Mouse (Mus musculus) yolk sac, embryonic 10.5 days (tissue): ENCODE data around the gene Atp6ap1l.

Source experiments
- DNase-seq: peaks from one replicate; pipeline ENCODE4 v3.0.0-alpha.2; 2017; ENCODE audit warnings: low spot score

Gene Atp6ap1l

DNA sequence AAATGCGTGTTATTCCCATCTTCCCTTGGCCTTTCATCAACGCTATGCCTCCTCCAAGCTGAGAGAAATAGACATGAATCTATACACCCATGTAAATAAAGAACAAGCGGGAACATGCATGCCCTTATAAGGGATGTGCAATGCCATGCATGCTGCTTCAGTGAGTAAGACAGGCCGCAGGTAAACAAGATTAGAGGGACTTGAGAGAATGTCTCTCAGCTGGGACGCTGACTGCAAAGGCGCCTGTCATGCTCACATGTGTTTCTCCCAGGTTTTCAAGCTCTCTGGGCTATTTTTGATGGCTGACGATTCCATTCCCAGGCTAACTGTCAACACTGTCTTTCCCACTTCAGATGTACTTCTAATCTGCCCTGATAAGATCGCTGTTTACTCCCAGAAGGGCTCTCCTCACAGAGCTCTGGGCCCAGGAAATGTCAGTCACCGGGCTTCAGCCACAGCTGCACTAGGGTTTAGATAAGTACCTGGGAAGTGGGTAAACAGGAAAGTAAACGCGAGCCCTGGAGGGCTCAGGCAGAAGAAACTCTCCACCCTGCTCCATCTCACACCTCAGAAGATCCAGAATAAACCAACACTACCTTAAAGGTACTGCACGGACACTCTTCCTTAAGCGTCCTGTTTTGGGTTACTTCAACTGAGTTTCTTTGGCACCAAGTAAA is 19.2 kb downstream of the Atp6ap1l start:
- DNase-seq, result peak; percentile 36

DNA sequence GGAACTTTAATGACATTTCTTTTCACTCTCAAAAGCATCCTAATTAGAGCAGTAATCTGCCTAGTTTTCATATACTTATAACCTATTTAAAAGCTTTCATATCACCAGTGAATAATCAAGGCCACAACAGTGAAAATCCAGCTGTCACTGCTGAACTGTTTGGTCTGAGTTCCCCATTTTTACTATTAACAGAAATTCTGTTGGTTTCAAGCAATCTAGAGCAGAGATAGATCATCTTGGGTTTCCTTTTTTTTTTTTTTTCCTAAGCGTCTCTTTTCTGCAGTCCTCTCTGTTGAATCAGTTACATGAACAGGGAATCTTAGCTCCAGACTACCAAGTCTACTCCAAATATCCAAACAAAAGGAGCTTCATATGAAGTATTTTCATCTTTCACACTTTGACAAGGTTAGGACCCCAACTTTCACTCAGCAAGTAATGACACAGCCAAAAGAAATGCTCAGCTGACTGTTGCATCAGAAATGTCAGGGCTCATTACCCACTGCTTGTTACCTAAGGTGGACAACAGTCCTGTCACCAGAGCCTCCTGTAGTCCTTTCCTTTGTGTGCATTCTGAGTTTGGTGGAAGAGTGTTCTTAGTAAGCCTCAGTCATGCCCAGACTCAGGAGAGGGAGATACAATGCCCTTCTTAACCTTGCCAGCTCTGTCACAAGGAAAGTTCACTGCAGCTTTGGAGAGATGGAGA is 23.3 kb downstream of the Atp6ap1l start:
- DNase-seq, result no peak

DNA sequence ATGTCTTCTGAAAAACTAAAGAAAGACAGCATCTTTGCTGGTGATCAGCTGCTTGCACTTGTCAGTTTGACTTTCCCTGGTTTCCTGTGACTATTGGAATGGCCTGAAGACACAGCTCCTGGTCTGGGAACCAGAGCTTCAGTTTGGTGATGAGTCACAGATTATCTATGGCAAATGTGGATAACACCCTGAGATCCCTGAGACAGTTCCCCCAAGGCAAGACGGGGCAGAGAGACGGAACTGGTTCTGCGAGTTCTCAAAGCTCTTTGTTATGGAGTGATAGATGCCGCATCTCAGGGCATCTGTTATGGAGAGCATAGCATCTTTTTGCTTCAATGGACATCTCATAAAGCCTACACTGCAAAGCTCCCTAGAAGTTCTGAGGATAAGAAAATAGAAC is 33.6 kb downstream of the Atp6ap1l start:
- DNase-seq, result no peak

DNA sequence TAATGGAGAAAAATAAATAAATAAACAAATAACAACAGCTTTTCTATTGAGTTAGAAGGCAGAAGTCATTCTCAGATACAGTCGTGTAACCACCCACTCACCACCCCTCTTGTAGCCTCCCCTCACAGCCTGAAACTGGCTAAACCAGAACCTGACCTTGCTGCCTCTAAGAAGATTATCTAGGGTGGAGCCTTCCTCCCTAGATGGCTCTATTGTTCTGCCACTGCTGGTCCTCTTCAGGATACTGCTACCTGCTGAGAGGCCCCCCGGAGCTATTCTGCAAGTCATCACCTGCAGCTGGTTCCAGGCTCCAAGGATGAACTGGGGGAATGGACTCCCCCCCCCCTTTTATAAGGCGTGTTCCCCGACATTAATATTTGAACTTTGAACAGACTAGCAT is 36.0 kb downstream of the Atp6ap1l start:
- no peak for DNase-seq

DNA sequence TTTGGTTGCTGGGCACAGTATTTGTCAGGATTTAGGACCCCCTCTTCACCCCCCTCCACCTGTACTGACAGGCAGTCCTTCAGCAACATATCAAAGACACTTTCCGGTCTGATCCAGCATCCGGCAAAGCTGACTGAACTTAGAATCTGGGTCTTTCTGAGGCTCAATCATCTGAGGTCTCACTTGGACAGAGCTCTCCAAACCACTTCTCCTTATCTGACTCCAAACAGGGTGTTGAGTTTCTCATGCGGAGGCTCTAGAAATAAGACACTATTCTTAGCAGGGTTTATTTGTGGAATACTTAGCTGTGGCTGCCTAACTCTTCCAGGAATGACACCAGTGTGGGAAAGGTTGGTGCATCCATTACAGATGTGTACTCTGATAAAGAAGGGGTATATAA is 43.0 kb downstream of the Atp6ap1l start:
- DNase-seq, result no peak

DNA sequence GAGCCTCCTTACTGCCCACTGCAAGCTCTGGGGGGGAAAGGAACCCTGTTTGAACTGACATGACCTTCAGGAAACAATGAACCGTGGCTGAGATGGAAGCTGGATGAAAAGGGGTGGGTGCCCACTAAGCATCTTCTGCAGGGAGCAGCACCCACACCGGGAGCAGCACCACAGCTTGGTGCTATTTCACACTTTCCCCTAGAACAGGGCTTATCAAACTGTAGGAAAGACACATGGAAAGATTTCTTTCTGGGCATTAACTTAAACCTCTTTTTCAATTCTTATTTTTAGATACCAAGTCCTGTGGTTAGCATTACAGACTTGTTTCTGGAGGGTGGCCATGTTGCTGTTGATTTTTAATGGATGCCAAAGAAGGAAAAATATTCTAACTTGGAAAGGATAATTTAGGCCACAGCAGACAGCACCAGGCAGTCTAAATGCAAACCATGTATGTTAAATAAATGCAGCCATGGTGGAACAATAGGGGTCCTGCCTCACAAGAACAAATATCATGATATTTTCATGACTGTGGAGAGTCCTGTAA is 44.2 kb downstream of the Atp6ap1l start:
- DNase-seq, result no peak

DNA sequence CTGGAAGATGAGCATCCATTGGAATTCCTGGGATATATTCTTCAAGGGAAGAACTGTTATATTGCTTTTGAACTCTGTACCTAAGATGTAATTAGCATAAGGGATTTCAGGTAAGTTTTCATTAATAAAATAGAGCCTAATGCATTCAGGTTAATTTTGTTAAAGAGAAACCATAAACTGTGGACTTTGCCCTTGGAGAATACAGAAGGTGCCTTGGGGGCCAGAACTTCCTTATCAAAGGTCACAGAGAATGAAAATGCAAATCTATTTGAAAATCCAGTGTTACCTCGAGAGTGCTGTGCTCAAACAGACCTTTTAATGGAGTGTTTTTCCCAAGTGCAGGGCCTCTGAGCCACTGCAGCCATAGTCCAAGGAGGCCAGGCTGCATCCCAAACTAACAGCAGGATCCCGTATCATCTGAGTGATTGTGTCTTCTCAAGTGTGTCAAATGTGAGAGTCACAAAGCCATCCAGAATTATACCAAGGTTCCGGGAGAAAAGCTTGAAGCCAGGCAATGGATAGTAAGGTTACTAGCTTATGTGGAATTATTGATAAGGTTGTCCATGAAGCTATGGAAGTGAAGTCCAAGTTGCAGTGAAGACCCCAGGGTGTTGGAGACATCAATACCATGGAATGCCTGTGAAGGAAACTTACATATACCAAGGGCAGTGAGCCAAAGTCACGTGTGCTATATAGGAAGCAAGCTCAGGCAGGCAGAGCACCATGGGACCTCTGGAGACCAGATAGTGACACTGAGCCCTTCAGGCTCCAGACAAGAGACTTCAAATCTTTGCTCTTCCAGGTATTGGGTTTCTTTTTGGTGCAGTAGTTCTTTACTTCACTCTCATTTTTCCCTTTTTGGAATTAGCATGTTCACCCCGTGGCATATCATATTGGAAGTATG is 52.2 kb downstream of the Atp6ap1l start:
- no peak for DNase-seq

DNA sequence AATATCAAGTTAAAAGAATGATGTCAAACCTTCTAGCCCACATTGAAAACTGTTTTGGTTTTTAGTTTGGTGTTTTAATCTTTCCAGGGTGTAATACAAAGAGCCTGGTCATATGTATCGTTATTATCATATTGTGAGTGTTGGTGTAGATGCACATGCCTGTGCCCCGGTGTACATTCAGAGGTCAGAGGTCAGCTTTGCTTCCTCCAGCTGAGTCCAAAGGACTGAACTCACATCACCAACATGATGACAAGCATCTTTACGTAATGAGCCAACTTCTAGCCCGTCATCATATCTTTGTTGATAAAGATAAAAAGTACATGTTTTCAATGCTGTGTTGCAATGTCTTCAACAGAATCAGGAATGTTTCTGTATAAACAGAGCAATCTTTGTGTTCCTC is 53.4 kb downstream of the Atp6ap1l start:
- DNase-seq, result no peak

DNA sequence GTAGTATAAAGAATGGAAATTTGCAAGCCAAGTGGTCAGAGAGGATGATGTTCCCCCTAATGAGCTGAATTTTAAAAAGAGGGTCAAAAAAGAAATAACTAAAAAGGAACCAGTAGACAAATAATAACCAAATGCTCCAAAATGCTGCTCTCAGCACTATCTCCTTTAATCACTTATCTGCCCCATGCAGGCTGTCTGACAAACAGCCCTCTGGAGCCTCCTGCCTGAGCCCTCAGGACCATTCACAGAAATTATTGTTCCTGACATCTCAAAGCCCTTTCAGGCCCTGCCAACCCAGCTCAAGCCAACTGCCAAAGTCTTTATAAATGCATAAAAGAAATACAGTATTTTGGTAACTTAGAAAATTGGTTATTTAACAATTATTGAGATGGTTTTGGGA is 61.0 kb downstream of the Atp6ap1l start:
- no peak for DNase-seq

DNA sequence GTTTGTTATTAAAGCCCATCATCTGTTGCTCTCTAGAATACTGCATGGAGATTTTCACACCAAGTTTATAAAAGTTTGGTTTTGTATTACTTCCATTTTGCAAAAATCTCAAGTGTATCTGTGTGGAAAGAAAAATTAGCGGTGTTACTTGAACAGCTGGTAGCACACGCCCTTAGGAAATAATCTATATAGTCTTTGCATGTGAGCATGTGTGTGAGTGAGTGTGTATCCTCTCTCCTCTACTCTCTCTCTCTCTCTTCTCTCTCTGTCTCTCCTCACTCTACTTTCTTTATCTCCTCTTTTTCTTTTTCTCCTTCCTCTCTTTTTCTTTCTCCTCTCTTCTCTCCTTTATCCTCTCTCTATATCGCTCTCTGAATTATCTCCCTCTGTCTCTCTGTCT is 61.7 kb downstream of the Atp6ap1l start:
- no peak for DNase-seq

DNA sequence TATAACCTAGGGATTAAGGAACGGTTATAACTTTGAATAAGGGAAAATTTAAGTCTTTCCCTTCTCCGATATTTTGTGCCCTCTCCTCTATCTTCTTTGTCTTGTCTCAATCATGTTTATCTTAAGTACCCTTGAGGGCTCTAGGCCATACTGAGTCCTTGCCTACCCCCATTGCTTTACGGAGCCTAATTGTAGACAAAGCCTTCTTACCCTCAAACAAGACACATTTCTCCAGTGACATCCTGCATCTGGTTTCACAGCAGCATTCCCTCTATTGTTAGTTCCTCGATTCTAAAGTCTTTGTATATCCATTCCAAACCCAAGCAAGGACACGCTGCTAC is 64.0 kb downstream of the Atp6ap1l start:
- no peak for DNase-seq

DNA sequence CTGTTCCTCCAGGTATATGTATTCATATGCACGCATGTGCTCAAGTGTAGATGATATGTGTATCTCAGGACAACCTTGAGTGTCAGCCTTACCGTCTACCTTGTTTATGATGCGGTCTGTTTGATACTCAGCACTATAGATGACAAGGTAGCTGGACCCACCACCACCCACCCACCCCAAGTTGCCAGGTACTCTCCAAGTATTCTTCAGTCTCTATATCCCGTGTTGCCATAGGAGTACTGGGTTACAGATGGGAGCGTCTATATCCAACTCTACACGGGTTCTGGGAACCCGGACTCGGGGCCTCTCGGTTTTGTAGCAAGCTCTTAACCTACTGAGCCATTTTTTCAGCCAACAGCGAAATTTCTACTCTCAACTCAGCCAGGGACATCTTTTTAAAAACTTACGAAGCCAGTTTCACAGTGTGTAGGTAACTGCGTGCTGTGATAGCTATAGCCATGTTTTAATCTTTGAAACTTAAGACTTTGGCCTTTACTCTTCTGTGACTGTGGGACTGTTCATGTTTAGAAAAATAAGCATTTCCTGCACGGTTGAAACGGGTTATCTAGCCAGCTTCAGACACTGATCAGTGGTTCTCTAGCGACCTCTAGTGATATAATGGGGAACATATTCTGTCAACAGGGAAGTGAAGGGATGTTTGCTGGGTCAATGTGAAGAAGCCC is 64.5 kb downstream of the Atp6ap1l start:
- DNase-seq, result peak; percentile 40

DNA sequence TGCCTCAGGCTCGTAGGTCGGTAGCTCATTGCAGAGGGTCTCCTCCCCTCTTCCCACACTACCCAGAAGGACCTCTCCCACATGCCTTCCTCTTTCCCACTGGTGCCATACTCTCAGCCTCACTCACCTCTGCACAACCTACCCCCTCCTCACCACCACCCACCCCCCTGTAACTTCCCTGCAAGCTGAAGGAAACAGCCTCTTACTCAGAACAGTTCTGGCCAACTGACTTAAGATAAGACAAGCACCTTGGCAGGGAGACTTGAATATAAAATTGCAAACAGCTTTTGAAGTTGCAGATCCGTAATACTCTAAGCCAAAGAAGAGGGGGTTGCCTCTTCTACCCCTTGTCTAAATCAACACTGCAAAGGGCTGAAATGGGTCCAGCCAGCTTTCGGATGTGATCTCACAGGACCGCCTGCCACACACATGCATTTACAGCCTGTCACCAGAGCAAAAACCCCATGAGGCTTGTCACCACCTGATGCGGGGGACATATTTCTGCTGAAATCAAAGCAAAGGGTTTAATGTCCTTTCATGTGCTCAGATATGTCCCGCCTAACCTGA is 71.4 kb downstream of the Atp6ap1l start:
- DNase-seq, result no peak
